Mouse (Mus musculus) myocyte (in vitro differentiated cells): Measurements from ENCODE around the gene Celsr2.

ENCODE experiments used
- E2F4 ChIP-seq: IDR thresholded peaks from one replicate; pipeline ENCODE4 v1.6.1; 2011; ENCODE audit warnings: mild to moderate bottlenecking, control low read depth, moderate library complexity; ENCODE audit not compliant: insufficient read depth
- MAX ChIP-seq: IDR thresholded peaks from one replicate; pipeline ENCODE4 v1.6.1; 2011; ENCODE audit warnings: low read depth, mild to moderate bottlenecking, control low read depth
- MYOD1 ChIP-seq, 3 experiments: IDR thresholded peaks; one replicate each; pipeline ENCODE4 v1.6.1; 2011; ENCODE audit warnings: control low read depth in 2 of 3, low read depth in 2 of 3, mild to moderate bottlenecking in 2 of 3, moderate library complexity in 1 of 3; ENCODE audit not compliant: insufficient read length in 2 of 3, control insufficient read depth in 1 of 3
- POLR2AphosphoS2 ChIP-seq: IDR thresholded peaks from one replicate; pipeline ENCODE4 v1.6.1; 2011; ENCODE audit warnings: low read depth, control low read depth; ENCODE audit not compliant: insufficient read length
- USF1 ChIP-seq: IDR thresholded peaks from one replicate; pipeline ENCODE4 v1.6.1; 2011; ENCODE audit warnings: low read depth, mild to moderate bottlenecking, control low read depth, moderate library complexity

DNA sequence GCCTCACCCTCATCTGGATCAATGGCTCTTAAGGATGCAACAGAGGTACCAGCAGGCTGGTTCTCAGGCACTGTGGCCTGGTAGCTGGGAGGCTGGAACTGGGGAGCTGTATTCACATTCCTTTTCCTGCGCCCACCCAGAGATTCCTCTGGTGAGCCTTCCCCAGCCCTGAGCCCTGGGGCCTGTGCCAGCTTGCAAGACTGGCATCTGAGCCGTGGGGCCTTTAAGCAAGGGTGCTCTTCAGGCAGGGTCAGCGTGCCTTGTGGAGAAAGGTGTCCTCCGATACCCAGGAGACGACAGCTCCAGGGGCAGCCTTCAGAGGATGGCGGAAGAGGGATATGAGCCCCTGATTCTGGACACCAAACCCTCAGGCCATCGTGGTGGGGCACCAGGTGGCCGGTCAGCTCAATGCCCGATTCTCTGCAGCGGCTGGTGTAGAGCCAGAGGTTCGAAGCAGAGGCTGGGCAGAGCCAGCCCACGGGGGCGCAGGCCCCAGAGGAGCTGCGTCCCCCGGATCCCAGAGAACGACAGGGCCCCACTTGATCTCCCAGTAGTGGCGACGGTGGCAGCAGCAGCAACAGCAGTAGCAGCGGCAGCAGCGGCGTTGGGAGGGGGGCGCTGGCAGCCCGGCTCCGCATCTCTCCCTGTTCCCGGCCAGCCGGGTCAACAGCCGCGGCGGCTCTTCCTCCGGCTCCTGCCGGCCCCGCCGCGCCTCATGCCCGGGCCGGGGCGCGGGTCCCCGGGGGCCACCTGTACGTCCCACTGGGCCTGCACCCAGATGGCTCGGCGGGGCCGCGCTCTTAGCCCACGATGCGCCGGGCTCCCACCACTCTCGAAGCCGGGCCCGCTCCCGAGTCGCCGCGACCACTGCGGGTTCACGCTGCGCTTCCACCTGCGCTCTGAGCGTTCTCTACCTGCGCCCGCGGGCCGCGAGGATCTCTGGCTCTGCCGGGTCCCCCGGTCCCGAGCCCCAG lies at the start of gene Celsr2:
- TF ChIP-seq POLR2AphosphoS2 (no peak), E2F4 (no peak), MYOD1 (IDR thresholded peaks at IDR 0.05; ENCODE audit: control insufficient read depth in 1 of 3, insufficient read length in 2 of 3, low read depth in 2 of 3) (no peak), MAX (no peak), USF1 (no peak)
